Mouse (Mus musculus): ENCODE measurements around the gene Lypd5. TPM values are rescaled to one million over a fixed set of nuclear protein-coding genes. Genes with fewer than 3 reads are reported as not detected.

Lypd5 gene
- polyA plus RNA-seq (2017; shearing (Covaris generic)), result not detected

GRCm38 (mm10) chr7:24348896-24349295 is at the start of gene Lypd5:
TSS of gene Lypd5 (plus strand) at chr7:24349196.

GRCm38 (mm10) chr7:24300771-24301282 is 48.2 kb upstream of the Lypd5 start, which contains the start of gene Zfp61:
TSS of gene Zfp61 (minus strand) at chr7:24301232.

GRCm38 (mm10) chr7:24316567-24317092 is 32.4 kb upstream of the Lypd5 start, which contains the start of gene Zfp94:
TSS of gene Zfp94 (minus strand) at chr7:24316666.

GRCm38 (mm10) chr7:24333304-24333986 is 15.6 kb upstream of the Lypd5 start, which contains the start of gene Tescl:
TSS of gene Tescl (minus strand) at chr7:24333936.

GRCm38 (mm10) chr7:24369731-24370541 is 20.9 kb downstream of the Lypd5 start, which contains the start of gene Kcnn4:
TSS of gene Kcnn4 (plus strand) at chr7:24370263.

GRCm38 (mm10) chr7:24399256-24400081 is 50.5 kb downstream of the Lypd5 start, which contains the start of gene Smg9:
TSS of gene Smg9 (plus strand) at chr7:24399619.

Other genes starting within 250 kb of the Lypd5 start
- gene Zfp112, start 236.9 kb upstream of the Lypd5 start, polyA plus RNA-seq (2017; shearing (Covaris generic)), result 1.3 TPM
- gene Zfp235, start 215.0 kb upstream of the Lypd5 start, polyA plus RNA-seq (2017; shearing (Covaris generic)), result 7.0 TPM
- gene Zfp114, start 174.1 kb upstream of the Lypd5 start, polyA plus RNA-seq (2017; shearing (Covaris generic)), result 0.21 TPM
- gene Zfp111, start 137.8 kb upstream of the Lypd5 start, polyA plus RNA-seq (2017; shearing (Covaris generic)), result not detected
- 2.0 TPM for gene Zfp109, start 111.6 kb upstream of the Lypd5 start, polyA plus RNA-seq (2017; shearing (Covaris generic))
- gene Zfp108, start 94.4 kb upstream of the Lypd5 start, polyA plus RNA-seq (2017; shearing (Covaris generic)), result 0.21 TPM
- gene Zfp93, start 78.8 kb upstream of the Lypd5 start, polyA plus RNA-seq (2017; shearing (Covaris generic)), result 1.3 TPM
- 10.0 TPM for gene Zfp61, start 48.0 kb upstream of the Lypd5 start, polyA plus RNA-seq (2017; shearing (Covaris generic))
- gene Zfp94, start 32.5 kb upstream of the Lypd5 start, polyA plus RNA-seq (2017; shearing (Covaris generic)), result 2.5 TPM
- not detected for gene Tescl, start 15.3 kb upstream of the Lypd5 start, polyA plus RNA-seq (2017; shearing (Covaris generic))
- 190 TPM for gene Kcnn4, start 21.1 kb downstream of the Lypd5 start, polyA plus RNA-seq (2017; shearing (Covaris generic))
- gene Smg9, start 50.4 kb downstream of the Lypd5 start, polyA plus RNA-seq (2017; shearing (Covaris generic)), result 86.3 TPM
- 1.4 TPM for gene Irgc1, start 103.1 kb downstream of the Lypd5 start, polyA plus RNA-seq (2017; shearing (Covaris generic))
- gene Plaur, start 113.3 kb downstream of the Lypd5 start, polyA plus RNA-seq (2017; shearing (Covaris generic)), result 133 TPM
- gene Cadm4, start 132.8 kb downstream of the Lypd5 start, polyA plus RNA-seq (2017; shearing (Covaris generic)), result 0.42 TPM
- gene Zfp428, start 157.8 kb downstream of the Lypd5 start, polyA plus RNA-seq (2017; shearing (Covaris generic)), result 1.7 TPM
- not detected for gene AC161166.1, start 163.3 kb downstream of the Lypd5 start, polyA plus RNA-seq (2017; shearing (Covaris generic))
- 4.9 TPM for gene Irgq, start 181.5 kb downstream of the Lypd5 start, polyA plus RNA-seq (2017; shearing (Covaris generic))
- gene Pinlyp, start 196.9 kb downstream of the Lypd5 start, polyA plus RNA-seq (2017; shearing (Covaris generic)), result not detected
- gene Xrcc1, start 197.1 kb downstream of the Lypd5 start, polyA plus RNA-seq (2017; shearing (Covaris generic)), result 63.5 TPM
- 18.9 TPM for gene Ethe1, start 238.3 kb downstream of the Lypd5 start, polyA plus RNA-seq (2017; shearing (Covaris generic))
- not detected for gene Zfp575, start 238.4 kb downstream of the Lypd5 start, polyA plus RNA-seq (2017; shearing (Covaris generic))

Measured in naive thymus-derived CD4-positive, alpha-beta T cell, adult 5 months (primary cell).